Mouse (Mus musculus): Measurements from ENCODE around the gene Egr4.
A peak's percentile ranks its signal among the peaks of the same experiment; 100 is the strongest.

Gene Egr4

DNA sequence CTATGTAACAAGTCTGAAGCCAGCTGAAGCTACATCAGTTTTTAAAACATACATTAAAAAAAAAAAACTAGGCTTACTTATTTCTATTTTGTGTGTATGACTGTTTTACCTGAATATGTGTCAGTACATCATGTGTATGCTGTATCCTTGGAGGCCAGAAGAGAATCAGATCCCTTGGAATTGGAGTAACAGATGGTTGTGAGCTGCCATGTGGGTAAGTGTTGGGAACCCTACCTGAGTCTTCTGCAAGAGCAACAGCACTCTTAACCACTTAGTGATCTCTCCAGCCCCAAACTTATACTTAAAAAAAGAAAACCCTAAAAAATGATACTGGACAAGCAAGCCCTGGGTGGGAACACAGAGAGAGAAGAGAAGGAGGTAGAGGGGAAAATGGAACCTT is 16.4 kb downstream of the Egr4 start:
- no peak for DNase-seq (ENCODE audit: extremely low spot score, low spot score)

DNA sequence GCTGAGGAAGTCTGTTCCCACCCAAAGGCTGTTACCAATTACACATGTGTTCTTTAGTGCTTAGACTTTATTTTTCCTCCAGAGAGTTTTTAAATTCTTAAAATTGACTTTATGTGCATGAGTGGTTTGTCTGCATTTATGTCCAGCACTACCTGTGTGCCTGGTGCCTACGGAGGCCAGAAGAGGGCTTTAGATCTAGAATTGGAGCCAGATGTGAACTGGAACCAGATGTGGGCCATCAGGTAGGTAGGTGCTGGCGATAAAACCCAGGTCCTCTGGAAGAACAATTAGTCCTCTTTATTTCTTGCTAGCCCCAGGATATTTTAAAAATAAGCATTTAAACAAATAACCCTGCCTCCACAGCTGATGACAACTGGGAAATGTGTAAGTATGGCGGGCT is 21.8 kb downstream of the Egr4 start:
- DNase-seq (ENCODE audit: extremely low spot score, low spot score) = no peak

DNA sequence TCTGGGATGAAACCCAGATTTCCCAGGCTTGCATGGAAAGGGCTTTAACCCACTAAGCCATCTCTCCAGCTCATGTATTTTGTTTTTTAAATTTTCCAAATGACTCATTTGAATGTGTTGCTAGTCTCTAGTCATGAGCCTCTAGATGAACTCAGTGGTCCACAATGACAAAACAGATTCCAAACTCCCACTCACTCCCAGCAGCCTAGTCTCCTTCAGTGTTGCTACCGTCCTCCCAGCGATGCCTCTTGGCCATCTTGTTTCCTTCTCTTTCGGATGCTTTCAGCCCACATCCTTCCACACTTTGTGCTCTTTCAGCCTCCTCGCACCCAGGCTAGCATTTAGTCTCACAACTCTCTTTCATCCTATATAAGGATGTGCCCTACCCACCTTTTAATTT is 23.1 kb downstream of the Egr4 start:
- no peak for DNase-seq (ENCODE audit: extremely low spot score, low spot score)

DNA sequence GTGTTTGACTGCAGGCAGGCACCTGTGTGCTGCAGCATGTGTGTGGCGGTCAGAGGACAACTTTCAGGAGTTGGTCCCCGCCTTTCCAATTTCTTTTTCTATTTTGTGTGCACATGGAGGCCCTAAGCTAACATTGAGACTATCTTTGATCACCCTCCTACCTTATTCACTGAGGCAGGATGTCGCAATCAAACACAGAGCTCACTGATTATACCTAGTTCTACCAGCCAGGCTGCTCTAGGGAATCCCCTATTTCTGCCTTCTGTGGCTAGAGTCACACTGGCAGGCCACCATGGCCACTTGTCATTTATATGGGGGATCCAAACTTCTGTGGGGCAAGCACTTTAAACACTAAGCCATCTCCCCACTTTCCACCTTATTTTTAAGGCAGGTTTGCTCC is 23.7 kb downstream of the Egr4 start:
- no peak for DNase-seq (ENCODE audit: extremely low spot score, low spot score)

DNA sequence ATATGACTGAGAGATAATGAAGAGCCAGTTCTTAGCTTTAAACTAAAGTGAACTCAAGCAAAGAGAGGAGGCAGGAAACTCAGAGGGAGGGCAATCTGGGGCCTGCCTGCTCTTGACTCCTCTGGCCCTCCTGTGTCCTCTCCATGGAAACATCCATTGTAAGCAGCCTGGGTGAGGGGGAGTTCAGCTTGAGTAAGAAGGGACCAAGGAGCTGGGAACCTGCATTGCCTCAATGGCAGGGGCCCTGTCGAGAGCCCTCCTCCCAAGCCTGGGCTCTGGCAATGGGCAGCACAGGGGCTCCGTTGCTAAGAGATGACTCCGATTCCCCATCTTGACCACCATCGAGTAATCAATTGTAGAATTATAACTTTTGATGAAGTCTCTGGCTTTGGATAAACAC is 24.9 kb downstream of the Egr4 start:
- no peak for DNase-seq (ENCODE audit: extremely low spot score, low spot score)

DNA sequence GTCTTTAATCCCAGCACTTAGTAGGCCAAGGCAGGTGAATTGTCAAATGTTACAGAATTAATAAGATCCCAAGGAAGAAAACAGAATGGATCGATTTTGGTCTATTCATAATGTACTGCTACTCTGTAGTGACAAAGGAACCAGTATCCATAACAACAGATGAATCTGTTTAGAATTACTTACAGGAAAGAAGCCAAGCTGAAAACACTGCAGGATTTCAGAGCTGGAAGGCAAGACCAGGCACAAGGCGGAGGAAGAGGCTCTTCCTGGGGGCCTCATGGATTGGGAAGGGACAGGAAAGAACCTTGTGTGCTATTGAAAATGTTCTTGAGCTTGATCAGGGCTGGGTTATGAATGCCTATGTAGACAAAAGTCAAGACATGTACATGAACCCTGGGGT is 27.7 kb downstream of the Egr4 start:
- no peak for DNase-seq (ENCODE audit: extremely low spot score, low spot score)

DNA sequence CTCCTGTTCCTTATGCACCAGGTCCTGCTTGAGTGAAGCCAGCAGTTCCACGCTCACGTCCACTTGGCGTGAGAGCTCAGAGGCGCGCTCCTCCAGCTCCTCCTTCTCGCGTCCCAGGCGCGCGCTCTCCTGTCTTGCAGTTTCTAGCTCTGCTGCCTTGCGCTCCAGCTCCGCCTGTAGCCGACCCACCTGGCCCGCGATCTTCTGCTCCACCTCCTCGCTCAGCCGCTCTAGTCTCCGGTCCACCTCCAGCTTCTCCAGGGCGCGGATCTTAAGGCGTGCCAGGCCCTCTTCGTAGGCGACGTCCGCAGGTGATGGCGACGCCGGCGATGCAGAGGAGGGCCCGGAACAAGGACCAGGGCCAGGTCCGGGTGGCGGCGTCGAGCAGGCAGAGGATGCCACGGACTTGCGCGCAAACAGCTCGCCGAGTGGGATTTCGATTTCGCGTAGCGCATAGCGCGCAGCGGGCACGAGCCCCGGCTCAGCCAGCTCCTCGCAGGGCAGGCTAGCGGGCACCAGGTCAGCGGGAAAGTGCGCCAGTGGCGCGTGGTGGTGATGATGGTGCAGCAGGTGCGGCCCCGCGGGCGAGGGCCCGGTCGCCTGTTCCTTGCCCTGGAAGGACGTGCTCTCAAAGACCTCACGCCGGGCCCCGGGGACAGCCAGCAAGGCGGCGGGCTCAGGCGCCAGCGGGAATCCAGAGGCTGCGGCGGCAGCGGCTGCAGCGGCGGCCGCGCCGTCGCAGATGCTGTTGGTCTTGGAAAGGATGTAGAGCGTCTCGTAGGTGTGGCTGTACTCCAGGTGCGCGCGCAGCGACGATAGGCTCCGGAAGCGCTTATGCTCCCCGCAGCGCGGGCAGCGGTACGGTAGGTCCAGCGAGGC is 29.3 kb downstream of the Egr4 start:
- DNase-seq (ENCODE audit: extremely low spot score, low spot score) = peak; percentile 24

DNA sequence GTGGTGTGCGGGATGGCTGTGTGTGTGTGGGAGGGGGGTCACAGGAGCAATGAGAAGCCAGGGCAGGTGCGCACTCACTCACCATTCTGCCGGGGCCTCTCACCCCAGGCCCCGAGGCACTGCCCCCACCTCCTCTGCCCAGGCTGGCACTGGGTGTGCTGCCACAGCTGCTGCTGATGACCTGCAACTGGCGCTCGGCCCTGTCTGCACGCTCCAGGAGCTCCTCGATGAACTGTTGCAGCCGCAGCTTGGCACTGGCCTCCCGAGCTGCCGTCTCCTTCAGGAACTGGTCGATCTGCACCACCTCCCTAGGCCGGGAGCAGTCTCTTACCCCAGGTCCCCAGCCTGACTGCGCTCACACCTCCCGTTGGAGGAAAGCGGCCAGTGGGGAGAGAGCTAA is 32.7 kb downstream of the Egr4 start:
- no peak for DNase-seq (ENCODE audit: extremely low spot score, low spot score)

DNA sequence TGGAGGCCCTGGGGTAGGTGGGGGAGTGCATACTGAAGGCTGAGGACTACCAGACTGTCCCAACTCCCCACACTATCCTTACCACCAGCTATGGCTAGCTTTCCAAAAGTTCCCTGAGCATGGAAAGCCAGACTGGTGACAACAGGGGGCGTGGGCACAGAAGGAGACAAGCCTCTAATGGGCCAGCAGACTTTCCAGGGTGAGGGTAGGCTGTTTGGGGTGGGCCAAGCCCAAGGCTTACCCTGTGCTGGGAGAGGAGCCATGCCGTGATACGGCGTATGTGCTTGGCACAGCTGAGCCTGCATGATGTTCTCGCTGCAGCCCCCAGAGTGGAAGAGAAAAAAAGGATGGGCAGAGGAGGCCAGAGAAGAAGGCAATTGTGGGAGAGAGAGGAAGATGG is 33.4 kb downstream of the Egr4 start:
- no peak for DNase-seq (ENCODE audit: extremely low spot score, low spot score)

DNA sequence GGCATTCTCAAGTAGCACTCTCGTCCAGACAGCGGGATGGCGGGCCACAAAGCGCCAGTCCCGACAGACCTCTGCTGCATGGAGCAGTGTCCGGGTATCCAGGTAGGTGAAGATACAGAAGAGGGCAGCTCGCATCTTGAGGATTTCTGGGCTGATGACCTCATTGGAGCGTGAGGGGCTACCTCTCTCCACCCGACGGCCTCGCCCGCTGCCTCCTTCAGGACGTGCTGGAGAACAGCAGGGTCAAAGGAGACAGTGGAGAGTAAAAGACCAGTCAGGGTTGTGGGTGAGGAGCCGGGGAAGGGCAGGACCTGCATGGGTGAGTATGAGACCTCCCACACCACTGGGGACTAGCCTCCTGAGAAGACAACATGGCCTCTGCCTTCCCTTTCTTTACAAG is 35.0 kb downstream of the Egr4 start:
- DNase-seq (ENCODE audit: extremely low spot score, low spot score) = no peak

DNA sequence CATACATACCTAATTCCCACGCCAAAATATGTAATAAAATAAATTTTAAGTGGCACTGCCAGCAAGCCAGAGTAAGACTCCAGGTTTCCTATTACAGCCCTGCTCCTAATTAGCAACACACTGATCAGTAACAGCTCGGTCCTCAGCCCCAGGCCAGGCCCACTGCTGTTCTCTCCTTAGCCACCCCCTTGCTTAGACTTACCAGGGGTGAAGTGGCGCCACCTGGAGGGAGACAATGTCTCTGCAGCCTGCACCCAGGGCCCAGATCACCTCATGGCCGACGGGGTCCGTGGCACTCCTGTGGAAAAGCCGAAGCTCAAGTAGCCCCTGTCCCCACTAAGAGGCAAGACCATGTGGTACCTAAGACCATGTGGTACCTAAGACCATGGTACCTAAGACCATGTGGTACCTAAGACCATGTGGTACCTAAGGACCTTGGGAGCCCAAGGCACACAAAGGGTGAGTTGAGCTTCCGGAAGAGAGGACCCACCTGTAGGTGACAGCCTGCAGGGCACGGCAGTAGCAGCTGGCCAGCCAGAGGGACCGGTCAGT is 35.9 kb downstream of the Egr4 start:
- peak; percentile 32 for DNase-seq (ENCODE audit: extremely low spot score, low spot score)

DNA sequence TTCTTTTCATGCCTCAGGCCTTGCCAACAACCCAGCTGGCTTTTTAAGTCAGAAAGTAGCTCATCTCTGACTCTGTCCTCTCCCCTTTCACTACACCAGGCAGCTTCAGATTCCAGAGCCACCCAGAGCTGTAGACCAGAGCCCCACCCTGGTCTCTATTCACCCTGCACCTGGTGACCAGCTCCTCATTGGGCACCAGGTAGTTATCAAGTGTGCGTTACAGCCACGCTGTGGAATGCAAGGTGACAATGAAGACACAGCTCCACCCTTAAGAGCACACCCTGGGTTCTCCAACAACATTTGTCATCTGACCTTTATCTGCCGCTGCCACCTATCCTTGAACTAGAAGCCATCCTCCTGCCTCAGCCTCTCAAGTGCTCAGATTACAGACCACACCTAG is 37.8 kb downstream of the Egr4 start:
- no peak for DNase-seq (ENCODE audit: extremely low spot score, low spot score)

DNA sequence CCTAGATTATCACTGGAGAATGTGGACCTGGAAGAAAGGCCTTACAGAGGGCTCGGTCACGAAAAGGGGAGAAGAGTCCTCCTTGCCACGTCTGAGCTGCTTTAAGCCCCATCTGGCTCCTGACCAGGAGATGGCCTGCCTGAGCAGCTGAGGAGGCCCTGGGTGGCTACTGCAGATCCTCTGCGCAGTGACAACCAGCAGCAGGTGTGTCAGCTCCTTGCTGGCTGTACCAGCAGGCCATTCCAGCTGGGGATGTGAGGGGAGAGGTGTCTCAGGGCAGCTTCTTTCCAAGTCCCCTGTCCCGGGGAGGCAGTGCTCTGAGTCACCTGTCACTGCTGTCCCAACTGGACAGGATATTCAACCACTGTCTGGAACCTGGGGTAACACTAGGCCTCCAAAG is 40.8 kb downstream of the Egr4 start:
- no peak for DNase-seq (ENCODE audit: extremely low spot score, low spot score)

DNA sequence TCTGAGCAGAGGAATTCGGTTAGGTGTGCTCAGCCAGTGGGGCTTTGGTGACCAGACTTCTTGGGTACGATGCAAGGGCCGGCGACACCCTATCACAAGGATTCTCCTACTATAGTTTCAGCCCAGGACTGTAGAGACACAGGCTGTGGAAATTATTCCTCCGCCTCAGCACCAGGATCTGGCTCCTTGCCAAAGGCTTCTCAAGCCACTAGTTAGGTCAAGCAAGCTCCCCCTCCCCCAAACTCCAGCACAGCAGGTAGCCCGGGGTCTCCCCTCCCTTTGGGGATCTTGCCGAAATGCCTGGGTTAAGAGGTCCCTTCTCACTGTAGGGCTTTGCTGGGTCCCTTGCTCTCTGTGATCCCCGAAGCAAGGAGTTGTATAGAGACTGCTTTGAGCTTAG is 41.4 kb downstream of the Egr4 start:
- DNase-seq (ENCODE audit: extremely low spot score, low spot score) = no peak

DNA sequence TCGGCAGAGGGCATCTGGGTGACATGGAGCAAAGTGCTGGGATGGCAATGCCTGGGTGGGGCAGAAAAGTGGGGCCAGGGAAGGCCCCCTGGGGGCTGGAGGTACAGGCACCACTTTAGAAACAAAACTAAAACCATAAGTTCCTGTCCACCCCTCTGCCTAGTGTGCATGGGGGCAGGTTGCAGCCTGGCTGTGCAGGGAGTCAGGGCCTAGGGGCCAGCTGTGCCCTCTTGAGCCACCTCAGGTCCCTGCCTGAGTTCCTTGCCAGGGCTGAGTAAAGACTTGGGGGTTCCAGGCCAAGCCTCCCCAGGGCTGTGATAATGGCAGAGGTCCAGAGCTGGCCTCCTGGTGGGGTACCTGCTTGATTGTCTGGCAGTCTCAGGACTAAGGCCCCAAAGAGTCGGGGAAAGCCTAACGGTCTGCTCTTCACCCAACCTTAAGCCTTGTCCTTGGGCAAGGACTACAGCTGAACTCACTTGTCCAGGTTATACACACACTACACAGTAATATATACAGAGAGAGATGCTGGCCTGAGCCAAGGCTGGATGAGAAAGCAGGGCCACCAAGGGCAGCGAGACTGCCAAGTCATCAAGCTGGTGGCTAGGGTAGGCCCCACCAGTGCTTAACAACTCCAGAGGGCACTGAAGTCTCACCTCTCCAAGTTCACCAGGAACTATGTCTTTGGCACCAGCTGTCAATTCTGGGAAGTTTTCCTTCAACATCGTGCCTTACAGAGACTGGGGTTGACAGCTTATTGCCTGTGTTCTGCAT is 43.5 kb downstream of the Egr4 start:
- DNase-seq (ENCODE audit: extremely low spot score, low spot score) = no peak

DNA sequence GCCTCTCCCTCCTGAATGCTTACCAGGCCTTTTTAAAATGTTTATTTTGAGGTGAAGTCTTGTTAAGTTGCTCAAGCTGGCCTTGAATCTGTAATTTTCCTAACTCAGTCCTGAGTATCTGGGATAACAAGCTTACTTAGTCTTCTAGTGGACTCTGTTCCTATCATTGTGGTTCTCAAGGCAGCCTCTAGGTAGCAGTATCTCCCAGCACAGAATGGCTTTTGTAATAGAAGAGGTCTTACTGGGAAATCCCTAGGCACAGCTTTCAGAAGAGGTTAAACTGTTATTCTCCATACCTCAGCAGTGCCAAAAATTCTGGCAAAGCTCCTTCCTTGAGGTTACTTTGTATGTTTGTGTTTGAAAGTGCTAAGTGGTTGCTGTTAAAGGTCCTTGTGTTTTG is 48.0 kb downstream of the Egr4 start:
- no peak for DNase-seq (ENCODE audit: extremely low spot score, low spot score)
